Mouse (Mus musculus): ENCODE measurements at regions not wholly inside any gene's neighbourhood (a gene's known extent, or its start where the extent isn't known, plus 50 kb on each side); places are given as distances from the start of the nearest gene placed in this dataset.

GRCm38 (mm10) chr3:20973077-20973476 is 606.1 kb upstream of the Agtr1b start:
- in situ Hi-C loops (cut with MboI, MseI), result no loop called here
